Mouse (Mus musculus) gastrocnemius, postnatal 25 days (tissue): ENCODE measurements at regions not wholly inside any gene's neighbourhood (a gene's known extent, or its start where the extent isn't known, plus 50 kb on each side); places are given as distances from the start of the nearest gene placed in this dataset.
"Not testable (repeated sequence)": the region's sequence is repeated elsewhere in the genome, so short reads cannot be mapped to it uniquely, and the experiment has no call there.

Source experiments
- DNase-seq: peaks from one replicate; pipeline ENCODE4 v3.0.0; 2022

- no peak for DNase-seq
Observed at GRCm38 (mm10) chr2:78277699-78278098, 331.5 kb upstream of the Cwc22 start.

- no peak for DNase-seq
Observed at GRCm38 (mm10) chr2:78274122-78274521, 327.9 kb upstream of the Cwc22 start.

- DNase-seq = no peak
Observed at GRCm38 (mm10) chr2:78268705-78269104, 322.5 kb upstream of the Cwc22 start.

GRCm38 (mm10) chr2:78267527-78268375, 321.6 kb upstream of the Cwc22 start:
- no peak for DNase-seq

- DNase-seq = no peak
Observed at GRCm38 (mm10) chr2:78253601-78254097, 307.5 kb upstream of the Cwc22 start.

GRCm38 (mm10) chr2:78246354-78246753, 300.2 kb upstream of the Cwc22 start:
- no peak for DNase-seq

GRCm38 (mm10) chr2:78240299-78240698, 294.1 kb upstream of the Cwc22 start:
- DNase-seq = no peak

- not testable (repeated sequence) for DNase-seq
Observed at GRCm38 (mm10) chr2:78225383-78226100, 279.4 kb upstream of the Cwc22 start.

GRCm38 (mm10) chr2:78214469-78214868, 268.3 kb upstream of the Cwc22 start:
- DNase-seq = no peak

GRCm38 (mm10) chr2:78205125-78205524, 258.9 kb upstream of the Cwc22 start:
- no peak for DNase-seq

GRCm38 (mm10) chr2:78196006-78196405, 249.8 kb upstream of the Cwc22 start:
- DNase-seq = no peak

- DNase-seq = peak; percentile 38
Observed at GRCm38 (mm10) chr2:78189620-78190019, 243.4 kb upstream of the Cwc22 start.

- no peak for DNase-seq
Observed at GRCm38 (mm10) chr2:78184950-78185349, 238.8 kb upstream of the Cwc22 start.

- DNase-seq = no peak
Observed at GRCm38 (mm10) chr2:78173784-78174183, 227.6 kb upstream of the Cwc22 start.

GRCm38 (mm10) chr2:78172819-78173218, 226.6 kb upstream of the Cwc22 start:
- DNase-seq = no peak

GRCm38 (mm10) chr2:78170162-78170747, 224.1 kb upstream of the Cwc22 start:
- no peak for DNase-seq

GRCm38 (mm10) chr2:78165429-78165828, 219.3 kb upstream of the Cwc22 start:
- no peak for DNase-seq

GRCm38 (mm10) chr2:78159877-78160485, 213.8 kb upstream of the Cwc22 start:
- peak; percentile 10 for DNase-seq

- DNase-seq = no peak
Observed at GRCm38 (mm10) chr2:78110335-78110734, 164.2 kb upstream of the Cwc22 start.

GRCm38 (mm10) chr2:78095536-78095935, 149.4 kb upstream of the Cwc22 start:
- no peak for DNase-seq

GRCm38 (mm10) chr2:78094921-78095320, 148.7 kb upstream of the Cwc22 start:
- DNase-seq = no peak

- no peak for DNase-seq
Observed at GRCm38 (mm10) chr2:78064321-78065037, 118.3 kb upstream of the Cwc22 start.
